Mouse (Mus musculus) stomach, postnatal 0 days (tissue): ENCODE data around the gene Bms1. TPM values are rescaled to one million over a fixed set of nuclear protein-coding genes. Genes with fewer than 3 reads are reported as not detected.

ENCODE experiments used
- ATAC-seq: fragments of 200-750 bp; cut with Nextera tagmentation; 2 replicates; pipeline ENCODE4 v1.8.0; 2017; ENCODE audit not compliant: low FRiP score, low TSS enrichment
- DNase-seq: peaks from one replicate; pipeline ENCODE4 v3.0.0-alpha.2; 2016; ENCODE audit warnings: low spot score
- H3K27ac ChIP-seq: fragments of 300-500 bp; sonication (generic); replicated peaks from 2 replicates; pipeline ENCODE4 v1.5.1; 2014; ENCODE audit warnings: mild to moderate bottlenecking, control low read depth
- H3K27me3 ChIP-seq: fragments of 300-500 bp; sonication (generic); 2 replicates; pipeline ENCODE4 v1.6.1; 2014; ENCODE audit warnings: low read length; ENCODE audit not compliant: control insufficient read depth, insufficient read depth
- H3K36me3 ChIP-seq: fragments of 300-500 bp; sonication (generic); 2 replicates; pipeline ENCODE4 v1.6.1; 2014; ENCODE audit warnings: low read length, mixed read lengths; ENCODE audit not compliant: control insufficient read depth, insufficient read depth
- H3K4me1 ChIP-seq: fragments of 300-500 bp; sonication (generic); replicated peaks from 2 replicates; pipeline ENCODE4 v1.6.1; 2014; ENCODE audit warnings: antibody characterized with exemption; ENCODE audit not compliant: control insufficient read depth, insufficient read depth
- H3K4me2 ChIP-seq: fragments of 300-500 bp; sonication (generic); replicated peaks from 2 replicates; pipeline ENCODE4 v1.6.1; 2014; ENCODE audit warnings: low read depth, mild to moderate bottlenecking, control low read depth, moderate library complexity
- H3K4me3 ChIP-seq: fragments of 300-500 bp; sonication (generic); 2 replicates; pipeline ENCODE4 v1.5.1; 2014; ENCODE audit warnings: low read depth, low read length, control low read depth
- H3K9ac ChIP-seq: fragments of 300-500 bp; sonication (generic); 2 replicates; pipeline ENCODE4 v1.6.1; 2014; ENCODE audit warnings: mild to moderate bottlenecking, low read length, control low read depth, mixed read lengths
- H3K9me3 ChIP-seq: fragments of 300-500 bp; sonication (generic); 2 replicates; pipeline ENCODE4 v1.6.1; 2016; ENCODE audit warnings: low read length; ENCODE audit not compliant: control insufficient read depth
- CTCF ChIP-seq: IDR thresholded peaks from 2 replicates; pipeline ENCODE4 v1.5.1; 2016; ENCODE audit warnings: antibody characterized with exemption, low read depth, mild to moderate bottlenecking, moderate library complexity
- EP300 ChIP-seq: optimal IDR thresholded peaks from 2 replicates; pipeline ENCODE3; 2016; ENCODE audit warnings: antibody characterized with exemption
- WGBS: fragments of 180-500 bp; shearing (Covaris S2); extraction: QIAGEN DNeasy Blood & Tissue Kit; methylation state at CpG from one replicate; pipeline ENCODE4 v1.1.7; 2014; 5-methylcytosine and 5-hydroxymethylcytosine counted together
- polyA plus RNA-seq: library from polyadenylated mRNA; unstranded; fragments of >200 nt; fragmentation: Nextera tagmentation; extraction: Ambion mirVana; gene quantifications from 2 replicates; pipeline ENCODE4 v1.2.1, GENCODE M21; 2015

Bms1 gene
- polyA plus RNA-seq, 1 experiment from 2014 or later: 11.1 TPM

DNA sequence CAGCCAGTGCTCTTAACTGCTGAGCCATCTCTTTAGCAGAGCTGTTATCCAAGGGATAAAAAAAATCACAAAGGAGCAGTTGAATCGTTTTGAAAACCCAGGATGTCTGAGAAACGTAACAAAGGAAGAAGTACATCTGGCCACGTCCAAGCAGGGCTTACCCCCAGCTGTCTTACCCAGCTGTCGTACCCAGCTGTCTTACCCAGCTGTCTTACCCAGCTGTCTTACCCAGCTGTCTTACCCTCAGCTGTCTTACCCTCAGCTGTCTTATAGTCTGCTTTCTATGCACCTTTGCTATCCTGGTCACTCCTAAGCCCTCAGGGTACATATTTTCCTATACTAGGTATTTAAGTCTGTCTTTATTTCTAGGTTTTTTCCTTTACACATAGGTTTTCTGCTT lies 12.2 kb upstream of the Bms1 start:
- Histone ChIP-seq H3K9me3 (0 out of 2 replicates have a peak, but pooled peaks cover 2% of the 10 kb centered on the region), H3K4me3 (no peak overlapping the region), H3K4me1 (no peaks in the 10 kb centered on the region), H3K27me3 (no peaks in the 10 kb centered on the region), H3K4me2 (no peak overlapping the region), H3K36me3 (peaks cover 12% of the 10 kb centered on the region), H3K9ac (no peak overlapping the region), H3K27ac (no peak overlapping the region)
- WGBS: 87% methylated on average over 4 of the region's 4 CpGs
- ATAC-seq (no peak), DNase-seq (no peak)
- TF ChIP-seq CTCF: no peak
- no peak for TF ChIP-seq EP300

DNA sequence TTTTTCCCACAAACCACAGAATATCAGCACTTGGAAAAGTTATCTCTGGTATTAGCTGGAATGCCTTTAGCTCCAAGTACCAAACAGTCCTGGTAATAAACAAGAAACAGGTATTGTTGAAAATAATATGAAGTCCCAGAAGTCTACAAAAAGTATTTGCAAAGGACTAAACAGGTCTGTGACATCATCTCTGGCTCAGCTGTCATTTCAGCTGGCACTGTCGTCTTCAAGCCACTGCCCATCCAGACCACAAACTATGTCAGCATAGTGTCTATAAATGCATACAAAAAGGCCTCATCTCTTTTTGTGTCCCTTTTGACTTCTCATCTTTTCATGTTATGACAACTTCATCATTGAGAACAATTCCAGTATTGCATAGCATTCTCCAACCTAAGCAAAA lies 7.4 kb upstream of the Bms1 start:
- Histone ChIP-seq H3K4me1 (no peaks in the 10 kb centered on the region), H3K36me3 (peaks cover 12% of the 10 kb centered on the region), H3K9ac (no peak overlapping the region), H3K4me2 (no peak overlapping the region), H3K27ac (no peak overlapping the region), H3K27me3 (no peaks in the 10 kb centered on the region), H3K4me3 (no peak overlapping the region), H3K9me3 (0 out of 2 replicates have a peak, but pooled peaks cover 2% of the 10 kb centered on the region)
- no peak for ATAC-seq
- DNase-seq: no peak
- TF ChIP-seq CTCF (no peak), EP300 (no peak)
- 89% methylated on average over 1 of the region's 1 CpGs for whole genome bisulfite sequencing

DNA sequence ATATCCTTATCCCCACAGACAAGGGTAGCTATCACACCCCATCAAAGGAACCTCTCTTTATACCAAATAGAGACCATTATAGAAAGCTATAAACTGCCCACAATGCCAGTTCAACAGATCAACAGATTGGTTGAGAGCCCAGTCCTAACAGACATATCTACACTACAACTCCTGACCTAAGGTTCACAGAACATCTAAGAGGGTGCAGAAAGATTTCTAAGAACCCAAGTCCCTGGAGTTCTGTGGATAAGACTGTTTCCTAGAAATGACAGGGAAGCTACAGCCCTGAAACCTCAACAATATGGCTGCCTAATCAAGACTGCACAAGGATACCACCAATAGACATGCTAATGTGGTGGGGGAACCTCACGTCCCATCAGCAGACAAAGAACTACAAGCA lies 8.8 kb downstream of the Bms1 start:
- H3K9me3 ChIP-seq: no peaks in the 10 kb centered on the region
- no peak for DNase-seq
- H3K9ac ChIP-seq: no peak overlapping the region
- no peak for ATAC-seq
- no peak overlapping the region for H3K4me3 ChIP-seq
- no peaks in the 10 kb centered on the region for H3K4me1 ChIP-seq
- no peak for TF ChIP-seq CTCF
- no peak for TF ChIP-seq EP300
- peaks cover 20% of the 10 kb centered on the region for H3K36me3 ChIP-seq
- WGBS: 93% methylated on average over 1 of the region's 1 CpGs
- no peaks in the 10 kb centered on the region for H3K27me3 ChIP-seq
- no peak overlapping the region for H3K4me2 ChIP-seq
- H3K27ac ChIP-seq: no peak overlapping the region

DNA sequence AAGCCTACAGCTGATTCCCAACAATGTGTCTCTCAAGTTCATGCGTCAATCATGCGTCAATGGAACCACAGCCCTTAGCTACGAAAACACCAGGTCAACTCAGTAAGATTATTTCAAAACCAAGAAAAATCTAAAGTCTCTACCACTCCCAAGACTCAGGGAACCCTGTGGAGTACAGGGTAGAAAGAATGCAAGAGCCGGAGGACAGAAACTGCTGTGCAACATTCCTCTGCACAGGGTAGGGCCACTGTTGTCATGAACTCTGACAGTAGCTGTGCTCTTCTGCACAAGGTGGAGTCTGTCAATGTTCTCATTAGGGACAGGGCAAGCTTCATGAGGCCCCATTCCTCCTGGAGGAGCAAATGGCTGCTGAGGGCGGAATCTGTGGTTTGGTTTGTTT lies 10.8 kb downstream of the Bms1 start:
- no peaks in the 10 kb centered on the region for H3K27me3 ChIP-seq
- no peak overlapping the region for H3K9ac ChIP-seq
- no peak overlapping the region for H3K4me2 ChIP-seq
- no peaks in the 10 kb centered on the region for H3K4me1 ChIP-seq
- peaks cover 19% of the 10 kb centered on the region for H3K36me3 ChIP-seq
- DNase-seq (no peak), ATAC-seq (no peak)
- 87% methylated on average over 5 of the region's 5 CpGs for WGBS
- no peak overlapping the region for H3K27ac ChIP-seq
- H3K4me3 ChIP-seq: no peak overlapping the region
- TF ChIP-seq EP300 (no peak), CTCF (no peak)
- H3K9me3 ChIP-seq: no peaks in the 10 kb centered on the region

DNA sequence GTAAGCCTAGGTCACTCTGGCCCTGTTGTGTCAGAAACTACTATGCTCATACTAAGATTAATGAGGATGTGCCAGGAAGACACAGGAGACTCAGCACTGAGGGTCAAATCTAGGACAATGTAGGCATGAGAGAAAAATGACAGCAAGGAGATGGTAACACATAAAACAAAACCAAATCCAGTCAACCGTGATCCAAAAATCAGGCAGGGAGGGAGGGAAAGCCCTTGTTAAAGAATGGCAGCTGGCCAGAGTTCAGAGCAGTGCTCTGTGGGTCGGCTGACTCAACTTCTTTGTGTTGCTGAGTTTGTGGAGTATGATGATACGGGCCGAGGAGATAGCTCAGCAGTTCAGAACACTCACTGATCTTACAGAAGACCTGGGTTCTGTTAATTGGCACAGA lies 12.9 kb downstream of the Bms1 start:
- Histone ChIP-seq H3K4me2 (no peak overlapping the region), H3K9ac (no peak overlapping the region), H3K9me3 (no peaks in the 10 kb centered on the region), H3K36me3 (peaks cover 16% of the 10 kb centered on the region), H3K27me3 (no peaks in the 10 kb centered on the region), H3K4me1 (no peaks in the 10 kb centered on the region), H3K4me3 (no peak overlapping the region), H3K27ac (no peak overlapping the region)
- DNase-seq: no peak
- no peak for ATAC-seq
- 70% methylated on average over 4 of the region's 4 CpGs for WGBS
- TF ChIP-seq EP300 (no peak), CTCF (no peak)

DNA sequence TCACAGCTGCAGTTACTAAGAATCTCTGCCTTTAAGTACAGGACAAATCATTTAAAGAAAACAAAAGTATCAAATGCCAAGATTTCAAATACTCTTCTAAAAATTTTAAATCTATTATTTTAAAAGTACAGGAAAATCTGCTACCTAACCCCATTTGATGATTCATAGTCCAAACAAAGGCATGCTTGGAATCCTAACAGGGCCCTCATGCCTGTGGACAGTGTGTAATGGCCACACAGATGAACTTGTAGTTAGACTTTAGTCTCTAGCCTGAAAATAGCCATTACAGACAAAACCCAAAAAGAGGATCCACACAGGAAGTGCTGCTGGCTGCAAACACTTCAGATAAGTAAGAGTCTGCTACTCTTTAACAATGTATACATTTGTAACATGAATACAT lies 28.5 kb downstream of the Bms1 start:
- Histone ChIP-seq H3K4me1 (no peaks in the 10 kb centered on the region), H3K36me3 (peaks cover 26% of the 10 kb centered on the region), H3K4me2 (no peak overlapping the region), H3K4me3 (no peak overlapping the region), H3K9me3 (no peaks in the 10 kb centered on the region), H3K9ac (no peak overlapping the region), H3K27me3 (no peaks in the 10 kb centered on the region), H3K27ac (no peak overlapping the region)
- no peak for TF ChIP-seq CTCF
- no peak for TF ChIP-seq EP300
- DNase-seq (no peak), ATAC-seq (no peak)
